Mouse (Mus musculus) hindbrain, embryonic 10.5 days (tissue): ENCODE data around the gene Mecr. TPM values are rescaled to one million over a fixed set of nuclear protein-coding genes. Genes with fewer than 3 reads are reported as not detected.

ENCODE experiments used
- DNase-seq: peaks from one replicate; pipeline ENCODE4 v3.0.0-alpha.2; 2017; ENCODE audit warnings: low spot score
- H3K27ac ChIP-seq: fragments of 300-500 bp; sonication (generic); 2 replicates; pipeline ENCODE4 v1.5.1; 2016; ENCODE audit warnings: mild to moderate bottlenecking, moderate library complexity
- H3K27me3 ChIP-seq: fragments of 300-500 bp; sonication (generic); 2 replicates; pipeline ENCODE4 v1.6.1; 2016; ENCODE audit warnings: mild to moderate bottlenecking; ENCODE audit not compliant: poor library complexity, insufficient read depth, severe bottlenecking
- H3K36me3 ChIP-seq: fragments of 300-500 bp; sonication (generic); 2 replicates; pipeline ENCODE4 v1.6.1; 2016; ENCODE audit warnings: mild to moderate bottlenecking, moderate library complexity
- H3K4me1 ChIP-seq: fragments of 300-500 bp; sonication (generic); replicated peaks from 2 replicates; pipeline ENCODE4 v1.6.1; 2016; ENCODE audit warnings: mild to moderate bottlenecking
- H3K4me3 ChIP-seq: fragments of 300-500 bp; sonication (generic); 2 replicates; pipeline ENCODE4 v1.5.1; 2016; ENCODE audit warnings: mild to moderate bottlenecking, moderate library complexity
- H3K9me3 ChIP-seq: fragments of 300-500 bp; sonication (generic); 2 replicates; pipeline ENCODE4 v1.6.1; 2016; ENCODE audit warnings: mild to moderate bottlenecking, moderate library complexity
- WGBS: fragments of 180-500 bp; shearing (Covaris S2); methylation state at CpG from one replicate; pipeline ENCODE4 v1.1.7; 2016; 5-methylcytosine and 5-hydroxymethylcytosine counted together
- polyA plus RNA-seq: library from polyadenylated mRNA; unstranded; fragments of >200 nt; fragmentation: Nextera tagmentation; extraction: Ambion mirVana; gene quantifications from 2 replicates; pipeline ENCODE4 v1.2.1, GENCODE M21; 2016

Gene Mecr
- polyA plus RNA-seq, 1 experiment from 2014 or later = 47.0 TPM

- WGBS = 92% methylated on average over 3 of the region's 3 CpGs
- Histone ChIP-seq H3K27me3 (peaks cover 15% of the 10 kb centered on the region), H3K4me3 (no peak overlapping the region), H3K4me1 (peaks cover 23% of the 10 kb centered on the region), H3K36me3 (peaks cover 34% of the 10 kb centered on the region), H3K27ac (no peak overlapping the region), H3K9me3 (no peaks in the 10 kb centered on the region; the same call in 1 of the 2 replicates)
- DNase-seq = no peak
These were observed 64.6 kb downstream of the Mecr start for GRCm38 (mm10) chr4:131907912-131908311.

- peak overlapping the region; percentile 64 for H3K27ac ChIP-seq
- H3K4me1 ChIP-seq = peaks cover 44% of the 10 kb centered on the region
- H3K27me3 ChIP-seq = peaks cover 40% of the 10 kb centered on the region
- peaks cover 10% of the 10 kb centered on the region for H3K36me3 ChIP-seq
- 17% methylated on average over 20 of the region's 21 CpGs for whole genome bisulfite sequencing
- DNase-seq = peak; percentile 50
- no peak overlapping the region; the same call in 1 of the 2 replicates for H3K4me3 ChIP-seq
- H3K9me3 ChIP-seq = no peaks in the 10 kb centered on the region; the same call in 1 of the 2 replicates
These were observed 67.1 kb downstream of the Mecr start for GRCm38 (mm10) chr4:131910237-131910994.

- Histone ChIP-seq H3K36me3 (no peaks in the 10 kb centered on the region), H3K9me3 (no peaks in the 10 kb centered on the region; the same call in 1 of the 2 replicates), H3K27me3 (peaks cover 51% of the 10 kb centered on the region), H3K4me1 (peaks cover 55% of the 10 kb centered on the region), H3K27ac (no peak overlapping the region), H3K4me3 (no peak overlapping the region)
- WGBS = 43% methylated on average over 4 of the region's 5 CpGs
- DNase-seq = no peak
These were observed 68.3 kb downstream of the Mecr start for GRCm38 (mm10) chr4:131911521-131911920.

- Histone ChIP-seq H3K4me3 (no peak overlapping the region), H3K4me1 (peaks cover 71% of the 10 kb centered on the region), H3K27ac (no peak overlapping the region), H3K9me3 (no peaks in the 10 kb centered on the region), H3K36me3 (no peaks in the 10 kb centered on the region), H3K27me3 (peaks cover 71% of the 10 kb centered on the region)
- WGBS = 50% methylated on average over 10 of the region's 10 CpGs
- no peak for DNase-seq
These were observed 70.3 kb downstream of the Mecr start for GRCm38 (mm10) chr4:131913526-131913925.

GRCm38 (mm10) chr4:131914046-131914643, 70.9 kb downstream of the Mecr start:
- WGBS = 8% methylated on average over 9 of the region's 9 CpGs
- H3K4me3 ChIP-seq = no peak overlapping the region

GRCm38 (mm10) chr4:131914891-131915469, 71.7 kb downstream of the Mecr start:
- peaks cover 79% of the 10 kb centered on the region for H3K4me1 ChIP-seq
- no peak overlapping the region; the same call in 1 of the 2 replicates for H3K27ac ChIP-seq
- DNase-seq = peak; percentile 50
- peak overlapping the region; percentile 49 for H3K4me3 ChIP-seq
- H3K27me3 ChIP-seq = peaks cover 86% of the 10 kb centered on the region
- no peaks in the 10 kb centered on the region for H3K9me3 ChIP-seq
- H3K36me3 ChIP-seq = no peaks in the 10 kb centered on the region
- WGBS = 2% methylated on average over 31 of the region's 31 CpGs

More at GRCm38 (mm10) chr4:131914046-131914643, 70.9 kb downstream of the Mecr start:
- Histone ChIP-seq H3K27ac (no peak overlapping the region), H3K36me3 (no peaks in the 10 kb centered on the region), H3K4me1 (peaks cover 78% of the 10 kb centered on the region), H3K9me3 (no peaks in the 10 kb centered on the region), H3K27me3 (peaks cover 77% of the 10 kb centered on the region)
- peak; percentile 37 for DNase-seq

- 22% methylated on average over 13 of the region's 13 CpGs for WGBS
- Histone ChIP-seq H3K27me3 (peaks cover 95% of the 10 kb centered on the region), H3K36me3 (no peaks in the 10 kb centered on the region), H3K27ac (no peak overlapping the region), H3K4me1 (peaks cover 79% of the 10 kb centered on the region), H3K4me3 (peak overlapping the region; percentile 49), H3K9me3 (no peaks in the 10 kb centered on the region)
- no peak for DNase-seq
These were observed 72.6 kb downstream of the Mecr start for GRCm38 (mm10) chr4:131915821-131916328.

GRCm38 (mm10) chr4:131916425-131916824, 73.2 kb downstream of the Mecr start:
- no peaks in the 10 kb centered on the region for H3K36me3 ChIP-seq
- peak; percentile 83 for DNase-seq
- H3K4me3 ChIP-seq = peak overlapping the region; percentile 49
- H3K9me3 ChIP-seq = no peaks in the 10 kb centered on the region
- peaks cover 79% of the 10 kb centered on the region for H3K4me1 ChIP-seq
- H3K27me3 ChIP-seq = peaks cover 100% of the 10 kb centered on the region
- no peak overlapping the region for H3K27ac ChIP-seq
- 4% methylated on average over 15 of the region's 15 CpGs for WGBS

- Histone ChIP-seq H3K27me3 (peaks cover 100% of the 10 kb centered on the region), H3K27ac (no peak overlapping the region), H3K4me1 (peaks cover 84% of the 10 kb centered on the region), H3K9me3 (no peaks in the 10 kb centered on the region), H3K4me3 (no peak overlapping the region), H3K36me3 (no peaks in the 10 kb centered on the region)
- no peak for DNase-seq
- WGBS = 78% methylated on average over 10 of the region's 10 CpGs
These were observed 73.8 kb downstream of the Mecr start for GRCm38 (mm10) chr4:131917010-131917555.

Other genes with a start within 250 kb of the Mecr start
- 17.0 and 17.2 TPM in 2 replicates for gene Ptpru, start 5.2 kb upstream of the Mecr start, polyA plus RNA-seq
- gene Srsf4, start 30.1 kb downstream of the Mecr start, polyA plus RNA-seq = 139 and 141 TPM in 2 replicates
- 0.73 and 1.1 TPM in 2 replicates for gene Tmem200b, start 78.3 kb downstream of the Mecr start, polyA plus RNA-seq
- gene Gm10300, start 231.2 kb downstream of the Mecr start, polyA plus RNA-seq = 0.14 TPM in 1 of 2 replicates, not detected in the other
- gene Epb41, start 231.9 kb downstream of the Mecr start, polyA plus RNA-seq = 154 and 173 TPM in 2 replicates